Mouse (Mus musculus): ENCODE measurements around the gene Acvr1b.

The Acvr1b gene

DNA sequence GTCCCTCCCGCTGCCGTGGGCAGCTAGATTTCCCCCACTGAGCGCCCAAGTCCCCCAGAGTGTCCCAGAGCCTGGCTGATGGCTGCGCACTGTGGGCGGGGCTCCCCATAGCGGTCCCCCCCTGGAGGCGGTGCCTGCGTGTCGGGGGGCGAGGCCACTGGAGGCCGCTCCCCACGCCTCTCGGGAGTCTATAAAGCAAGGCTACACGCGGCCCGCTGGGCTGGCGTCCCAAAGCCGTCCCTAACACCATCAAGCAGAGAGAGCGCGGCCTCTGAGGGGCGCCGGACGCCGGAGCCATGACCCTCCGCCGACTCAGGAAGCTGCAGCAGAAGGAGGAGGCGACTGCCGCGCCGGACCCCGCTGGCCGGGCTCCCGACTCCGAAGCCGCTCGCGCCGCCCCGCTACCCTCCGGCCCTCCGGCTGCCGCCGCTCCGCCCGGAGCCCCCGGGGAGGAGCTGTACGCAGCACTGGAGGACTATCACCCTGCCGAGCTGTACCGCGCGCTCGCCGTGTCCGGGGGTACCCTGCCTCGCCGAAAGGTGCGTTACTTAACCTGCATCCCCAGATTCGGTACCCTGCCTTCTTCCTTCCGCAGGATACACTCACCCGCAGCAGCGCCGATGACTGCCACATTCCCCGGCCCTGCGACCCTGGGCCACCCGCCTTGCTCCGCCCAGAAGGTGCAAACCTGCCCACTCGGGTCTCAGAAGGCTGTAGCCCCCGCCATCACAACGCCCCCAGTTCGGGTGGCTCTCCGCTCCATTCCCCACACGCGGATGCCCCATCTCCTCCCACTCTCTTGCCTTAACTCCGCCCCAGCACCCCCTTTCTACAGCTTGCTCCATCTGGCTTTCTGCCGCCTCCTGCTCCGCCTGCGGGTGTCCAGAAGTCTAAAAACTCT lies 50.4 kb downstream of the Acvr1b start, which contains the start of gene Grasp:
TSS of gene Grasp (plus strand) at position 183 of the 901 bp plus-strand sequence.
- intact Hi-C loops (cut with DNase I), result loop anchor here (5.0 kb wide), 1 partner anchor 58 kb away; the partner anchor contains the start of gene Atg101

DNA sequence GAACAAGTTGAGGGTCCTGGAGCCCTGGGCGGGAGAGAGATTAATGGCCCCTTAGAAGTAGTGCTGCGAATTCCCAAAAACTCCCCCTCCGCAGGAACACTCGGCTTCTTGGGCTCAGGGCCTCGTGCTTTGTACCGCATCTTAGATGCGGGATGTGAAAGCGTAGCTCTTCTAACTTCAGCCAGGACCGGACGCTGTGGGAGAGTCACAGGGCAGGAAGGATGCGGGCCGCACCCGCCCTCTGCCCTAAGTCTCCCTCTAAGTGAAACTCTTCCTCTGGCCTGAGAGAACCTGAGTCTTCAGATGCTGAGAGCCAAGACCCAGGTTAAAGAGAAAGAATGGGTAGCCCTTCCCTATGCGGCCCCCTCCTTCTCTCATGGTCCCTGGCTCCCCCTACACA lies 51.1 kb downstream of the Acvr1b start:
- intact Hi-C loops (cut with DNase I), result loop anchor here (5.0 kb wide), 1 partner anchor 57 kb away; the partner anchor contains the start of gene Atg101

DNA sequence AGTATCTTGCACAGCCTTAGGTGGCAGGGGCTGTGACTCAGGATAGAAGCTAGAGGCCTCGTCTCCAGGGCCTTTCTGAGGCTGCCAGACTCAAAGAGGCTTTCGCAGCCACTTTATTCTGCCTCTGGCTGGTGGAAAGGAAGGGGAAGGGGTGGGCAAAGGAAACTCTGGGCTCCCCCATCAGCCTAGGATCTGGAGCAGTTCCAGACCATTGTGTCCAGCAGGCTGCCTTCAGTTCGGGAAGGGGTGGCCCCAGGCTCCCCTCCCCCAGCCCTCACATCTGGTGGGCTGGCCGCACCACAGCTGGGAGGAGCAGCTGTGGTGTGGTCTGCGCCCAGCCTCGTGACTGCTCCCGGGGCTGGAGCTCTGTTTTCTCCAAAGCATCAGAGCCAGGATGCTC lies 54.1 kb downstream of the Acvr1b start:
- intact Hi-C loops (cut with DNase I), result no loop called here

DNA sequence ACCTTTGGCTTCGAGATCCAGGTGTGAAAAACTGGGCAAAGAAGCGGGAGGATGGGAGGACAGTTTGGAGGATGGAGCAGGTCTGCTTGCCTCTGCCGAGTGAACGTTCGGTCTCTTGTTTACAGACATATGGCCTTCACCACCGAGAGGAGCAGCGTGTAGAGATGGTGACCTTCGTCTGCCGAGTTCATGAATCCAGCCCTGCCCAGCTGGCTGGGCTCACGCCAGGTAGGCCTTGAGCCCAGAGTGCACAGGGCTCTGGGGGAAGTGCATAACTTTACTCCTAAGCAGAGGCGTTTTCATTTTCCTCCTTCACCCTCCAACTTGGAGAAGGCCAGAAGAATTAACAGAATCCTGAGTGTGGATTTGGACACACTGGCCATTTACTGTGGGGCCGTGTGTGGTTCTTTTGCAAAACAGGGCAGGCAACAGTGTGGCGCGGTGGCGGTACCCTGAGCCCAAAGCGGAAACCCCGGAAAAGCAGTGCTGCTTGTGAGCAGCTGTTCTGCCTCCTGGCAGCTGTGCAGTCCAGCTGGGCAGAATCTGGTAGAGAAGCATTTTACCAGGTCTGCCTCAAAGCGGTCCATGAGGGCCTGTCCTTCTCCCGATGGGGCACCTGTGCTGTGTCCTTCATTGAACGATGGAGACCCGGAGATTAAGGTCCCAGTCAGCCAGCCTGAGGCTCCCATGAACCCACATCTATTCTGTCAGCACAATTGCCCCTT lies 55.2 kb downstream of the Acvr1b start:
- intact Hi-C loops (cut with DNase I), result no loop called here

GRCm38 (mm10) chr15:101230503-101230902 lies 56.6 kb downstream of the Acvr1b start:
- intact Hi-C loops (cut with DNase I), result no loop called here

DNA sequence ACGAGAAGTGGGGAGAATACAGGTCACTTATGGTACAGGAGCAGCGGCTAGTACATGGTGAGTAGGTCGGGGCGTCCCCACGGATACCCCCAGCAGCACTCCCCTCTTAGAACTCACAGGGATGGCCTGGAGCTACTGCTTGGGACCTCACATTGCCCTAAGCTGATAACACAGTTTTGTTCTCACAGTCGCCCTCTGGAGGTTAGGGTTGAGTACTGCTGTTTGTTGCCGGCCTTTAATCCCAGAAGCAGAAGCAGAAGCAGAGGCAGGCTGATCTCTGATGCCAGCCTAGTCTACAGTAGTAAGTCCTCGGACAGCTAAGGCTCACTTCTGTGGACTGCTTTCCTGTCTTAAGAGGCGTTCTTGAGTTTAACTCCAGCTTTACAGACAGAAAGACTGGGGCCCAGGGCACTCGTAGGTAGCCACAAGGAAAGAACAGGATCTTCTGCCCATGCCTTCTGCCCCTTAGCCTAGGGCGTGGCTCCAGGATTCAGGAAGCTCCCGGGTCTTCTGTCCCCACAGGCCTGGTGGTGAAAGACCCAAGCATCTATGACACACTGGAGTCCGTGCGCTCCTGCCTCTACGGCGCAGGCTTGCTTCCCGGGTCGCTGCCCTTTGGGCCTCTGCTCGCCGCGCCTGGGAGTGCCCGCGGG lies 57.3 kb downstream of the Acvr1b start:
- intact Hi-C loops (cut with DNase I), result no loop called here

DNA sequence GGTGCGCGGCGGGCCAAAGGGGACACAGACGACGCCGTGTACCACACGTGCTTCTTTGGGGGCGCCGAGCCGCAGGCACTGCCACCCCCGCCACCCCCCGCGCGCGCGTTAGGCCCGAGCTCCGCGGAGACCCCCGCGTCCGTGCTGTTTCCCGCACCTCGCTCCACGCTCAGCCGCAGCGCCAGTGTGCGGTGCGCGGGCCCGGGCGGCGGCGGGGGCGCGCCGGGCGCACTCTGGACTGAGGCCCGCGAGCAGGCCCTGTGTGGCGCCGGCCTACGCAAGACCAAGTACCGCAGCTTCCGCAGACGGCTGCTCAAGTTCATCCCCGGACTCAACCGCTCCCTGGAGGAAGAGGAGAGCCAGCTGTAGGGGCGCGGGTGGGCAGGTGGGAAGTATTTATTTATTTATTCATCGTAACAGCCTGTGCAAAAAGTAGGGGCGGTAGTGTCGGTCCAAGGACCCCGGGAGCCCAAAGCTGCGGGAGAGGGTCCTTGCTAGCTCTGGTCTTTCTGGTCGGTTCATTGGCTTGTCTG lies 57.8 kb downstream of the Acvr1b start:
- intact Hi-C loops (cut with DNase I), result no loop called here

GRCm38 (mm10) chr15:101232607-101233006 lies 58.7 kb downstream of the Acvr1b start:
- intact Hi-C loops (cut with DNase I), result no loop called here

- intact Hi-C loops (cut with DNase I), result no loop called here
Observed at GRCm38 (mm10) chr15:101233183-101233582, 59.3 kb downstream of the Acvr1b start.

GRCm38 (mm10) chr15:101233641-101234275 lies 59.9 kb downstream of the Acvr1b start:
- intact Hi-C loops (cut with DNase I), result no loop called here

DNA sequence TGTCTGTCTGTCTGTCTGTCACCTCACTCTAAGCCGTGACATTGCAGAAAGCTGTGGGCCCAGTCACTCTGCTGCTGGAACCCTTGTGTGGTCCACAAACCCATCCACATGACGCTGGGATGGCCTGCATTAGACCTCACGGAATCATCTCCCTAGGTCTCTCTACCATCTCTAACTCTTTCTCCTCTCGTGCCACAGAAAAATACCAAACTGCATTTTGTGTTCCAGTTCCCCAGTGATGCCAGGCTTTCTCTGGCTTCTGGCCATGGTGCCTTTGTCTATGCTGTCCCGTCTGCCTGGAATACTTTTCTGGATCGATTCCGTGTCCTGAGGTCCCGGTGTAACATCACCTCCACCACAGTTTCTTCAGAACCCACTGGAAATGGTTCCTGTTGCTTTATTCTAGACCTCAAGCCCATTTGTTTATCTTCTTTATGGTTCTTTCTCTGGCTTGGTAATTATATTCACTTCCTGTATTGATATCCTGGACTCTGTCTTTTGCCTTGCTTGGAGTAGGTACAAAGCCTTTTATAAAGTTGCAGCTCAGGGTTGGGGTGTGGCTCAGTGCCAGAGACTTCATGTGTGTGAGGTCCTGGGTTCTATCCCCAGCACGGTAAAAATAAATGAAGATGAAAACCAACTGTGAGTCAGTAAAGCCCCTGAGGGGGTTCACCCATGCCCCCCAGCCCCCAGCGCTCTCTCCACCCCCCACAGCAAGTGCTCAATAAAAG lies 60.9 kb downstream of the Acvr1b start:
- intact Hi-C loops (cut with DNase I), result no loop called here

DNA sequence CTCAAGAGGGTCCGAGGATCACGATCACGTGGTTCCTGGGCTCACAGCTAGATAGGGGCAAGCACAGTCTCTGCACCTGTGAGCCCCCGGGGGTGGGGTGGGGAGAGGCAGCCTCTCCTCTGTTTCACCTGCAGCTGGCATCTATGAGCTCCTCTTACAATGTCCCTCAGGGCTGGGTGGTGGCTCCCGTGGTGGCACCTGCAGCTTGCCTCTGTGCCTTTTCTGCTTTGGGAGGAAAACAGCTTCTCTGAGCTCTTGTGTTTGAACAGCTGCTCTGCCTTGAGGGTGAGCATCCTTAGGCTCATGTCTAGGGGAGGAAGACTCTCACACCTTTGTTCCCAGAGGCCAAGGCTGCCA lies 61.5 kb downstream of the Acvr1b start:
- intact Hi-C loops (cut with DNase I), result no loop called here

DNA sequence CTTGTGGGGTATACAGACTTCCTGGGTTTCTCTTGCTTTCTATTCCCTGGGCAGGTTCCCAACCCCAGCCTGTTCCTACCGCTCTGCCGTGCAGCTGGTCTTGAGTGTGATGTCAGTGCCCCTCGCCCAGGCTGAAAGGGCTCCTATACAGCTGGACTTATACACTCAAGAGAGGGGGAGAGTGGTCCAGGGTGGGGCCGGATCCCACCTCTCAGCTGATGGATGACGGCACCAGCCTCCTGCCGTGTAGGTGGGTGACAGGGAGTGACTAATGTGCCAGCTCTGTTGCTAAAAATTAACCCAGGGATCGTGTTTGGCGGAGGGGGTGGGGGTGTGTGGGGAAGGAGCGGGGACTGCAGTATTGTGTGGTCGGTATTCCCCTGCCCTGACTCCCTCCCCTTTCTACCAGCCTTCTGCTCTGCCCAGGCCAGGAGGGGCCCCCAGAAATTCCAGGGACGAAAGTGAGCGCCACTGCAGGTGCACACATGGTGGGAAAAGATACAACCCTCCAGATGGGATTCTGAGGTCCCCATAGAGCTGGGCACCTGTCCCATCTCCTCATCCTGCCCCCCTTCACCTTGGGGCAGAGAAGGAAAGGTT lies 62.0 kb downstream of the Acvr1b start:
- intact Hi-C loops (cut with DNase I), result no loop called here

GRCm38 (mm10) chr15:101236878-101237277 lies 63.0 kb downstream of the Acvr1b start:
- intact Hi-C loops (cut with DNase I), result loop anchor here (1.0 kb wide), 1 partner anchor 15 kb away; no protein-coding TSS in a partner anchor

DNA sequence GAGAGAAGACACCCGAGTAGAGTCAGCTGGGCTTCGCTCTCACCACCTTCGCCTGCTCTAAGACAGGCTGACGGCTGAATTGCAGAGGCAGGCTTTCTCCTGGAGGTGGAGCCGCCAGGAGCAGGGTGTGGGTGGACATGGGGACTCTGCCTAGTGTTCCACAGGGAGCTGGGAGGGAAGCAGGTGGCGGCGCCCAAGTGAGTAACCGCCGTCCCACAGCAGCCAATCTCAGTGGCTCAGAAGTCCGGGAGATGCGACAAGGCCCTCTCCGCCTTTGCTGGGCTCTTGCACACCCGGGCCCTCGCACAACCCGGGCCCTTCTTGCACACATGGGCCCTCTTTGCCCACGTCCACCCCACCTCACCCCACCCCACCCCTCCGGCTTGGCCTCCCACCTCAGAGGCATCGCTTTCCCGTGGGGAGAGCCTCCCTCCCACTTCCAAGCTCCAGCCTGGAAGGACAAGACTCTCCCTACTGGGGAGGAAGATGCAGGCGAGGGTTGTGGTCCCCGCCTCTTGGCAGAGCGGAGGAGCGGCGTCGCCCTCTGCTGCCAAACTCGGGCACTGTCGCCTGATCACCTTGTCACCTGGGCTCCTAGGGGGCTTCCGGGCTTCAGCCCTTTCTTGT lies 65.1 kb downstream of the Acvr1b start:
- intact Hi-C loops (cut with DNase I), result loop anchor here (2.0 kb wide), 1 partner anchor 78 kb away; no protein-coding TSS in a partner anchor

DNA sequence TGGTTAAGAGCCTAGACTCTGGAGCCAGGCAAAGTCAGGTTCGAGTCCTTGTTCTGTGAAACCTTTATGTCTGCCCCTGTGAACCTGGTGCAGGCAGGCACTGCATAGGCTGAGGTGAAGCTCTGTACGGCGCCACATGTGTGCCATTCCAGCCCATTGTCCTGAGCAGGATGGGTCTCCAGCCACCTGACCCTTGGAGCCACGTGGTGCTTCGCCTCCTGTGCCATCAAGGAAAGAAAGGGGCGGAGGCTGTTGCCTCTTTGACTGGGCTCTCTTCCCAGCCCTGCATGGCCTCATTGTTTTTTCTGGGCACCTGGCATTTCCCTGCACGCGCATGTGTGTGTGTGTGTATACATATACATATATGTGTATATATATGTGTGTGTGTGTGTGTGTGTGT lies 66.0 kb downstream of the Acvr1b start:
- intact Hi-C loops (cut with DNase I), result loop anchor here (1.0 to 2.0 kb wide), 2 partner anchors 43 to 77 kb away; no protein-coding TSS in a partner anchor

GRCm38 (mm10) chr15:101240799-101241204 lies 66.9 kb downstream of the Acvr1b start:
- intact Hi-C loops (cut with DNase I), result loop anchor here (1.0 kb wide), 1 partner anchor 42 kb away; no protein-coding TSS in a partner anchor

DNA sequence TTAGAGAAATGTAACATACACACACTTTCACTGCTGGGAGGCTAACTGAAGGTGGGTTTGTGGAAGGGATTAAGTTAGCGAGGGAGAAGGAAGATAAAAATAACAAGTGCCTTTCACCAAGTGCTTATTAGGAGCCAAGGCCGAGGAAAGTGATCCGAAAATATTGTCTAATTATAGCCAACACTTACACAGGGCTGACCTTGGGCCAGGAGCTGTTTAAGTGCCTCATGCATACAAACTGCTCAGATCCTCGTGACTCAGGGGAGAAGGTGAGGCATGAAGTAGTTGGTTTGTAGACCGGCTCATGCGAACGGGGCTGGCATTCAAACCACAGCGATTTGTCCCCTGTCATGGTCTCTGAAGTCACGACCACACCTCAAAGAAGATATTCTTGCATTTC lies 67.4 kb downstream of the Acvr1b start:
- intact Hi-C loops (cut with DNase I), result no loop called here

DNA sequence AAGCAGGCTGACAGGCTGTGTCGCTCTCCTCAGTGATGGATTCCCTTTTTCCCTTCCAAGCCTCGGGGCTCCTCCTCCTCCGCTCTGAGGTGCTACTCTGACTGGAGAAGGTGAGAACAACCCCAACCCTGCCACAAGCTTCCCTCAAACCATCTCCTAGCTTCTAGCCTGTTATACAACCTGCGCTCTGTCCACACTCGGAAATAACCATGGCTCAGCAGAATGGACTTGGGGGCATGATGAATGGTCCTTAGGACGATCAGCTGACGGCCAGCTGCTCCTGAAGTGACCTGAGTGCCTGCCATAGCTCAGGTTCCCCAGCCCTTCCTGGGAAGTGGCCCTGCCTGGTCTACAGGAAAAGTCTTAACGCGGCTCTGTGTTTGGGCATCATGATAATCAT lies 68.0 kb downstream of the Acvr1b start:
- intact Hi-C loops (cut with DNase I), result no loop called here

All from adrenal gland (tissue).